Mouse (Mus musculus) brain, embryonic 14.5 days (tissue): ENCODE results near the gene Nmnat3.

Experiments used
- CTCF ChIP-seq: fragments of 200-500 bp; IDR thresholded peaks from 2 replicates; pipeline ENCODE4 v1.5.1; 2012; ENCODE audit warnings: inconsistent platforms, mild to moderate bottlenecking, moderate library complexity, borderline replicate concordance; ENCODE audit not compliant: insufficient read depth, insufficient read length; ENCODE audit errors: extremely low read depth
- POLR2A ChIP-seq: fragments of 200-500 bp; IDR thresholded peaks from 2 replicates; pipeline ENCODE4 v1.6.1; 2012; ENCODE audit warnings: mild to moderate bottlenecking, inconsistent platforms, borderline replicate concordance; ENCODE audit not compliant: poor library complexity, insufficient read depth, insufficient read length, severe bottlenecking; ENCODE audit errors: extremely low read depth

- TF ChIP-seq POLR2A (no peak), CTCF (no peak)
Observed at GRCm38 (mm10) chr9:98318875-98319274, 31.6 kb downstream of the Nmnat3 start.
